Mouse (Mus musculus): ENCODE results near the gene Kifc3. TPM values are rescaled to one million over a fixed set of nuclear protein-coding genes. Genes with fewer than 3 reads are reported as not detected.

Kifc3 gene
- polyA plus RNA-seq, 1 experiment from 2014 or later, result 9.3 TPM

DNA sequence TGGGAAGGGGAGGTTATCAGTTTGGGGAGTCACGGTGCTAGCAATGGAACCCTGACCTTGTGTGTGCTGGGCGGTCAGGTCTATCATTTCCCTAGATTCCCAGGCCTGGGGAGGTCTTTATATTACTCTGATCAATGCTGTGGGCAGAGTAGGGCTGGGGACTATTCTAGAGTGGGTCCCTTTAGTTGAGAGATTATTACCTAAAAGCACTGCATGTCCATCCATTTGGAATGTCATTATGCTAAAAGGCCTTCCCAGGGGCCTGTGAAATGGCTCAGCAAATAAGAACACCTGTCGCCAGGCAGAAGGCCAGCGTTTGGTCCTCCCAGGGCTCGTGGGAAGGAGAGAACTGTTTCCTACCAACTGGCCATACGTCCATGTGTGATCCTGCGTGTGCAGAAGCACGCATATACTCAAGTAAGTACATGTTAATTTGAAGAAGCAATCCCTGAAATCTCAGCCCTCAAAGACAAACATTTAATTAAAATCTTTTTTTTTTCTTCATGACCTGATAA, 499 bp downstream of the Kifc3 start:
- peaks cover 4 to 12% of the 10 kb centered on the region in 2 experiments; a peak in 3 of 4 replicates for H3K4me1 ChIP-seq (ENCODE audit: control insufficient read depth in 2 of 2, insufficient read depth in 2 of 2, low read length in 2 of 2)
- H3K4me2 ChIP-seq (ENCODE audit: low read length), result no peak overlapping the region
- H3K27ac ChIP-seq (replicated peaks in 1 of 2; ENCODE audit: control insufficient read depth in 1 of 2, insufficient read depth in 1 of 2, low read depth in 2 of 2, low read length in 2 of 2), result no peak overlapping the region
- 78% methylated on average over 8 of the region's 8 CpGs for WGBS
- no peak for ATAC-seq (ENCODE audit: insufficient number of reproducible peaks, insufficient read depth, low FRiP score, low read depth)
- H3K36me3 ChIP-seq (ENCODE audit: control insufficient read depth, insufficient read depth, low read length), result no peaks in the 10 kb centered on the region
- H3K9me3 ChIP-seq (ENCODE audit: control insufficient read depth, low read length), result no peaks in the 10 kb centered on the region
- no peaks in the 10 kb centered on the region for H3K27me3 ChIP-seq (ENCODE audit: control insufficient read depth, insufficient read depth, low read length)
- H3K4me3 ChIP-seq (ENCODE audit: control insufficient read depth in 1 of 2, insufficient read depth in 1 of 2, low read depth in 1 of 2, low read length in 2 of 2), result no peak overlapping the region
- no peak overlapping the region for H3K9ac ChIP-seq (ENCODE audit: low read length)

DNA sequence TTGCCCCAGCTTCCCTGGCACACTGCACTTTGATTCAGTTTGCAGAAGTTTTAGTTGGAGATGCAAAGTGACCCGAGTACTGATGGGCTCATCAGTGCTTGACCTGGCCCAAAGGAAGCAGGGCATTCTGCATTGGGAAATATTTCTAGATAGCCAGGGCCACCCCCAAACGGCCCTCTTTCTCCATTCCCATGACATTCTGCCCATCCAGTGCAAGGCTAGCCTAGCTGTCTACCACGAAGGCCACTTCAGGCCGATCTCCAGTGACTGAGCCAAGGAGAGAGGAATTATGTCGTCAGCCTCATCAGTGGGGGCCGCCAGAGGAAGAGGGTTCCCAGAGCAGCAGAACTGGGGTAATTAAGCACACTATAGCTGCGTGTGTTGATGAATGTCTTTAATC, 1.1 kb downstream of the Kifc3 start:
- H3K9me3 ChIP-seq (ENCODE audit: control insufficient read depth, low read length), result no peaks in the 10 kb centered on the region
- H3K27ac ChIP-seq (replicated peaks in 1 of 2; ENCODE audit: control insufficient read depth in 1 of 2, insufficient read depth in 1 of 2, low read depth in 2 of 2, low read length in 2 of 2), result no peak overlapping the region
- H3K4me1 ChIP-seq (ENCODE audit: control insufficient read depth in 2 of 2, insufficient read depth in 2 of 2, low read length in 2 of 2), result peaks cover 4 to 12% of the 10 kb centered on the region in 2 experiments; a peak in 3 of 4 replicates
- no peaks in the 10 kb centered on the region for H3K36me3 ChIP-seq (ENCODE audit: control insufficient read depth, insufficient read depth, low read length)
- H3K9ac ChIP-seq (ENCODE audit: low read length), result no peak overlapping the region
- H3K27me3 ChIP-seq (ENCODE audit: control insufficient read depth, insufficient read depth, low read length), result no peaks in the 10 kb centered on the region
- H3K4me3 ChIP-seq (ENCODE audit: control insufficient read depth in 1 of 2, insufficient read depth in 1 of 2, low read depth in 1 of 2, low read length in 2 of 2), result no peak overlapping the region
- WGBS, result 64% methylated on average over 7 of the region's 7 CpGs
- H3K4me2 ChIP-seq (ENCODE audit: low read length), result no peak overlapping the region
- no peak for ATAC-seq (ENCODE audit: insufficient number of reproducible peaks, insufficient read depth, low FRiP score, low read depth)

DNA sequence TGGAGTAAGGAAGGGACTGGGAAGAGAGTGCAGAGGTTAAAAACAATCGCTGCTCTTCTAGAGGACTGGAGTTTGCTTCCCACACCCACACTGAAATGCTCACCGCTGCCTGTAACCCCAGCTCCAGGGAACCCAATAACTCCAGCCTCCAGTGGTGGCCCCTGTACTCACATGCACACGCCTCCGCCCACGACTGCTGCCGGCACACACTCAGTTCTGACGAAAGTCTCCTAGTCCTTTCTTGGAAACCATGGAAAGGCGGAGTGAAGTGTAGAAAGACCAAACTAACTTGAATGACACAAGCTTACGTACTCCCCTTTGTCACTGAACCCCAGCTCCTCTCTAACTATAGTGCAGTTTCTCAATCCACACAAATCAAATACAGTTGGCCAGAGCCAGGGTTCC, 2.6 kb downstream of the Kifc3 start:
- H3K9ac ChIP-seq (ENCODE audit: low read length), result no peak overlapping the region

DNA sequence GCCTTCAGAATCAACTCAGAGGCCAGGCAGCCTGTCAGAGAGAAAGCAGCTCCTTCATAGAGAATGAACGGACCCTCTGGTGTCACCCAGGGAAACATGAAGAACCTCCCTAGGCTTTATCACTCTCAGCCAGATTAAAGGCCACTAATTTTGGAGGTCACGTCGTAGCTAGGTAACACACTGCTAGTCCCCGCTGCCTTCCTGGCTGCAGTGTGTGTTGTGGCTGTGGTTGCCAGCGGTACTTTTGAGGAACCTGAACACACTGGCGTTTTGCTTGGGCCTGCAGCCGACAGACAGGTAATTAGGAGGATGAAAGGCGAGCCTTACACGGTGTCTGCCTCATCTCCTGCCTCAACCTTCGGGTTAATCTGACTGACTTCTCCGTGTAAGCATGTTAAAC, 6.9 kb downstream of the Kifc3 start:
- no peaks in the 10 kb centered on the region for H3K36me3 ChIP-seq (ENCODE audit: control insufficient read depth, insufficient read depth, low read length)
- no peak overlapping the region for H3K9ac ChIP-seq (ENCODE audit: low read length)
- no peak overlapping the region for H3K4me2 ChIP-seq (ENCODE audit: low read length)
- 54% methylated on average over 11 of the region's 11 CpGs for WGBS
- H3K27ac ChIP-seq (replicated peaks in 1 of 2; ENCODE audit: control insufficient read depth in 1 of 2, insufficient read depth in 1 of 2, low read depth in 2 of 2, low read length in 2 of 2), result no peak overlapping the region
- no peak for ATAC-seq (ENCODE audit: insufficient number of reproducible peaks, insufficient read depth, low FRiP score, low read depth)
- peaks cover 3 to 4% of the 10 kb centered on the region in 2 experiments; a peak in 3 of 4 replicates for H3K4me1 ChIP-seq (ENCODE audit: control insufficient read depth in 2 of 2, insufficient read depth in 2 of 2, low read length in 2 of 2)
- no peaks in the 10 kb centered on the region for H3K9me3 ChIP-seq (ENCODE audit: control insufficient read depth, low read length)
- H3K27me3 ChIP-seq (ENCODE audit: control insufficient read depth, insufficient read depth, low read length), result no peaks in the 10 kb centered on the region
- H3K4me3 ChIP-seq (ENCODE audit: control insufficient read depth in 1 of 2, insufficient read depth in 1 of 2, low read depth in 1 of 2, low read length in 2 of 2), result no peak overlapping the region

More for the DNA sequence above, 2.6 kb downstream of the Kifc3 start:
- Histone ChIP-seq H3K27me3 (ENCODE audit: control insufficient read depth, insufficient read depth, low read length) (no peaks in the 10 kb centered on the region), H3K4me2 (ENCODE audit: low read length) (no peak overlapping the region), H3K9me3 (ENCODE audit: control insufficient read depth, low read length) (no peaks in the 10 kb centered on the region), H3K4me3 (ENCODE audit: control insufficient read depth in 1 of 2, insufficient read depth in 1 of 2, low read depth in 1 of 2, low read length in 2 of 2) (no peak overlapping the region), H3K27ac (replicated peaks in 1 of 2; ENCODE audit: control insufficient read depth in 1 of 2, insufficient read depth in 1 of 2, low read depth in 2 of 2, low read length in 2 of 2) (no peak overlapping the region), H3K36me3 (ENCODE audit: control insufficient read depth, insufficient read depth, low read length) (no peaks in the 10 kb centered on the region), H3K4me1 (ENCODE audit: control insufficient read depth in 2 of 2, insufficient read depth in 2 of 2, low read length in 2 of 2) (peaks cover 3 to 4% of the 10 kb centered on the region in 2 experiments; a peak in 3 of 4 replicates)
- 70% methylated on average over 9 of the region's 9 CpGs for WGBS
- ATAC-seq (ENCODE audit: insufficient number of reproducible peaks, insufficient read depth, low FRiP score, low read depth), result no peak

DNA sequence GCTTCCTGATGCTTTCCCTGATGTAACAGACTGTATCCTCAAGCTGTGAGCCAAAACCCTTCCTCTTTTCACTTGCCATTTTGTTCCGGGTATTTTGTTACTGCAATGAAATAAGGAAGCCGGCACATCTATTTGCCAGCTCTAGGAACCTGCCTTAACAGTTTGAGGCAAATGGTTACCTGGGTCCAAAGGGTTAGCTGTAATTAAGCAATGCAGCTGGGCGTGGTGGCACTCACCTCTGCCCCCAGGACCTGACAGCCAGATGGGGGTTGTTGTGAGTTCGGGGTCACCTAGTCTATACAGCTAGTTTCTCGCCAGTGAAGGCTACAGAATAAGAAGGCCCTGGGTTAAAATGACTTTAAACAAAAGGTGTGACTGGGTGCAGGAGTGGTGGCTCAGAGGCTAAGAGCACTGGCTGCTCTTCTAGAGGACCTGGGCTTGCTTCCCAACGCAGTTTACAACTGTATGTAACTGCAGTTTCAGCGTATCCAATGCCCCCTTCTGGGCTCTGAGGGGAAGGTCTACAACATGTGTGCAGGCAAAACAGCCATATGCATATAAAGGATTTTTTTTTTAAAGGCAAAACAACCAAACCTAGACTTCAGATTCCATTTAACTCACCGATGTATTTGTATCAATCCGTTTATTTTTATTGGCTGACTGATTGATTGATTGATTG, 11.0 kb downstream of the Kifc3 start:
- H3K27ac ChIP-seq (replicated peaks in 1 of 2; ENCODE audit: control insufficient read depth in 1 of 2, insufficient read depth in 1 of 2, low read depth in 2 of 2, low read length in 2 of 2), result no peak overlapping the region
- no peak overlapping the region for H3K4me3 ChIP-seq (ENCODE audit: control insufficient read depth in 1 of 2, insufficient read depth in 1 of 2, low read depth in 1 of 2, low read length in 2 of 2)
- H3K4me1 ChIP-seq (ENCODE audit: control insufficient read depth in 2 of 2, insufficient read depth in 2 of 2, low read length in 2 of 2), result no peaks in the 10 kb centered on the region
- no peak overlapping the region for H3K4me2 ChIP-seq (ENCODE audit: low read length)
- H3K9me3 ChIP-seq (ENCODE audit: control insufficient read depth, low read length), result no peaks in the 10 kb centered on the region
- no peak for ATAC-seq (ENCODE audit: insufficient number of reproducible peaks, insufficient read depth, low FRiP score, low read depth)
- no peak overlapping the region for H3K9ac ChIP-seq (ENCODE audit: low read length)
- H3K27me3 ChIP-seq (ENCODE audit: control insufficient read depth, insufficient read depth, low read length), result no peaks in the 10 kb centered on the region
- whole genome bisulfite sequencing, result 87% methylated on average over 9 of the region's 9 CpGs
- H3K36me3 ChIP-seq (ENCODE audit: control insufficient read depth, insufficient read depth, low read length), result no peaks in the 10 kb centered on the region

DNA sequence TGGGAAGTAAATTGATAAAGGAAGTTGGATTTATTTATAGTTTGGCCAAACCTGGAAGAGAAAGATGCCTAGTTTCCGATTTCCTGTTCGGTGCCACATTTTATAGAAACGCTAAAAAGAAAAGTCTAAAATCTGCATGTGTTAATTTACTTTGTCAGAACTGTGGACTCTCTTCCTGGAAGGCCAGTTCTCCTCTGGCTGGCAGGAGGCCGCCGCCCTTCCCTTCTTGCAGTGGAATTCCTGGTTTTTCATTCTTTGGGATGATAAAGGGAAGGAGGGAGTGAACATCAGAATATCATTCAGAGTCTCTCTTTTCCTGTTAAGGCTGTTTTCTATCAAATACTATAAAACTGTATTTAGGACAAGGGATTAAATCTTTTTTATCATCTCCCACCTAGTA, 15.0 kb downstream of the Kifc3 start:
- no peak overlapping the region for H3K4me2 ChIP-seq (ENCODE audit: low read length)
- ATAC-seq (ENCODE audit: insufficient number of reproducible peaks, insufficient read depth, low FRiP score, low read depth), result no peak
- WGBS, result 54% methylated on average over 5 of the region's 5 CpGs

DNA sequence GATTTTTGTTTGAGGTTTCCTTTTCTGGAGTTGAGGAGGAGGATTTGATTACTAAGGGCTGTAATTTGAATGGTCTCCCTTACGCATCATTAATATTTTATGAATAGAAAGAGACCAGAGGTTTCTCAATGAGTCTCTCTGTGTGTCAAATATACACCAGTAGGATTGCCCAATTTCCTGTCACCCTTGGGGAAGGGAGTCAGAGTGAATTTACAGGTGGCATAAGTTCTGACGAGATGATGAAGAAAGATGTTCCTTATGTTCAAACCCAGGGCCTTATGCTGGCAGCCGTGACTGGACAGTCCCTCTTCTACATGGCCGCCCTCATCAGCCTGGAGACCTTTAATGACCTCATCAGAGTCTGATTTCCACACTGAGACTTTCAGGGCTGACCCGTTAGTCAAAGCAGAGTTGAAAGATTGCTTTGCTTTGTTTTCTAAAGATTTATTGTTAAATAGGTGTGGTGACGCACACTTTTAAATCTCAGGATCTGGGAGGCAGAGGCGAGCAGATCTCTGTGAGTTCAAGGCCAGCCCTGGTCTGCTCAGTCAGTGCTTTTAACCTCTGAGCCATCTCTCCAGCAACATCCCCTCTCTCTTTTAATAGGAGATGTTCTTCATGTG, 16.6 kb downstream of the Kifc3 start:
- no peaks in the 10 kb centered on the region for H3K9me3 ChIP-seq (ENCODE audit: control insufficient read depth, low read length)
- no peak overlapping the region for H3K4me2 ChIP-seq (ENCODE audit: low read length)
- no peak for ATAC-seq (ENCODE audit: insufficient number of reproducible peaks, insufficient read depth, low FRiP score, low read depth)
- no peaks in the 10 kb centered on the region; a peak in 1 of 4 replicates for H3K4me1 ChIP-seq (ENCODE audit: control insufficient read depth in 2 of 2, insufficient read depth in 2 of 2, low read length in 2 of 2)
- WGBS, result 85% methylated on average over 7 of the region's 7 CpGs
- H3K36me3 ChIP-seq (ENCODE audit: control insufficient read depth, insufficient read depth, low read length), result no peaks in the 10 kb centered on the region
- H3K9ac ChIP-seq (ENCODE audit: low read length), result no peak overlapping the region
- no peak overlapping the region for H3K4me3 ChIP-seq (ENCODE audit: control insufficient read depth in 1 of 2, insufficient read depth in 1 of 2, low read depth in 1 of 2, low read length in 2 of 2)
- H3K27ac ChIP-seq (replicated peaks in 1 of 2; ENCODE audit: control insufficient read depth in 1 of 2, insufficient read depth in 1 of 2, low read depth in 2 of 2, low read length in 2 of 2), result no peak overlapping the region
- H3K27me3 ChIP-seq (ENCODE audit: control insufficient read depth, insufficient read depth, low read length), result no peaks in the 10 kb centered on the region

More for the DNA sequence above, 15.0 kb downstream of the Kifc3 start:
- no peak overlapping the region for H3K4me3 ChIP-seq (ENCODE audit: control insufficient read depth in 1 of 2, insufficient read depth in 1 of 2, low read depth in 1 of 2, low read length in 2 of 2)
- no peaks in the 10 kb centered on the region for H3K4me1 ChIP-seq (ENCODE audit: control insufficient read depth in 2 of 2, insufficient read depth in 2 of 2, low read length in 2 of 2)
- H3K27ac ChIP-seq (replicated peaks in 1 of 2; ENCODE audit: control insufficient read depth in 1 of 2, insufficient read depth in 1 of 2, low read depth in 2 of 2, low read length in 2 of 2), result no peak overlapping the region
- H3K9ac ChIP-seq (ENCODE audit: low read length), result no peak overlapping the region
- no peaks in the 10 kb centered on the region for H3K36me3 ChIP-seq (ENCODE audit: control insufficient read depth, insufficient read depth, low read length)
- H3K9me3 ChIP-seq (ENCODE audit: control insufficient read depth, low read length), result no peaks in the 10 kb centered on the region
- no peaks in the 10 kb centered on the region for H3K27me3 ChIP-seq (ENCODE audit: control insufficient read depth, insufficient read depth, low read length)

All from heart, embryonic 14.5 days (tissue).